Mouse (Mus musculus) urinary bladder, postnatal 25 days (tissue): ENCODE measurements at regions not wholly inside any gene's neighbourhood (a gene's known extent, or its start where the extent isn't known, plus 50 kb on each side); places are given as distances from the start of the nearest gene placed in this dataset.

Source experiments
- DNase-seq: peaks from one replicate; pipeline ENCODE4 v3.0.0; 2022; ENCODE audit warnings: low spot score

- DNase-seq: no peak
These were observed 253.5 kb upstream of the Kcnab2 start for GRCm38 (mm10) chr4:152731082-152731720.

- no peak for DNase-seq
These were observed 251.8 kb upstream of the Kcnab2 start for GRCm38 (mm10) chr4:152729421-152729820.

DNA sequence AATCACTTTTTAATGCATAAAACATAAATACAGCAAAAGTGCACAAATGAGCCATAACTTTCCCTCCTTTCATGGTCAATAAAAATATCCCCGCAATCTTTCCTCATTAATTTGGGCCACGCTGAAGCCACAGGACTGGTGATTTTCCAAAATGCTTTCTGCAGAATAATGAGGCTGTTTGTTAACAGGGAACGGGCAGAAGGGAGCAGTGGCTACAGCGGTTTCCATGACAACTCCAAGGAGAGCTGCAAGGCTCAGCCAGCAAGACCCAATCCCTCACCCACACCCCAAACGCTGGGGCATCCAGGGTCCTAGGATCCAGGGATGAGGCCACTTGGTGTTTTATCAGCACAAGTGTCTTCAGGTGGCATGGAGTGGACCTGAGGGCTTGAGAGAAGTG, 248.2 kb upstream of the Kcnab2 start:
- no peak for DNase-seq

DNA sequence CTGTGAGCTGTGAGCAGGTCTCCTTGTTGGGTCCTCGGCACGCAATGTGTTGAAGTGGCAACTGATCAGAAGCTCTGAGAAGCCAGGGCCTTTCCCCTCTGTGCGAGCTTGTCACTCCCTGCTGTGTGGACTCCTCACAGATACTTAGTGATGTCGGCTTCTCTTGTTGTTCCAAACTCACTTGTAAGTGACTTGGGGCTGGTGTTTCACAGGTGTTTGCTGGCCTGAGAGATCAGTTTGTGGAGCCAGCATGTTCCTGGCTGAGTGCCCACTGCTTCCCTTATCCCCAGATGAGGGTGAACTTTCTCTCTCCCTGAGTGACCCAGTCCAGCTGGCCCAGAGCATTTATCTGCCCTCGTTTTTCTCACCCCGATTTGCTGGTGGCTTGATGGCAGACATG, 247.8 kb upstream of the Kcnab2 start:
- DNase-seq: no peak

- no peak for DNase-seq
These were observed 247.1 kb upstream of the Kcnab2 start for GRCm38 (mm10) chr4:152724741-152725140.

DNA sequence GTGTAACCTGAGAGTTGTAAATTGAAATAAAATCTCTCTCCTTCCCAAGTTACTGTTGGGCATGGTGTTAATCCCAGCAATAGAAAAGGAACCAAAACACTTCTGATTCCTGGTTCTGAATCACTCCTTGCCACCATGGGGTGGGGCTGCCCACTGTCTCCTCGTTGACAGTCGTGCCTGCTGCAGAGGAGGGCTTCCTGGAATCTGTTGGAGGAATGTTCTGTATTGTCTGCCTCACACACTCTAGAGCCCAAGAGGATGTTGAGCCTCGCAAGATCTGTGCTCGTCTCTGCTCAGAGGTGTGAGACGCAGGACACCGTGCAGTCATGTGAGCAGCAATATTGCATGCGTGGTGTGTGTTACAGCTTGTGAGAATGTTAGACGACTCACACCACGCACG, 246.4 kb upstream of the Kcnab2 start:
- no peak for DNase-seq

- DNase-seq: no peak
These were observed 242.9 kb upstream of the Kcnab2 start for GRCm38 (mm10) chr4:152720528-152720927.

DNA sequence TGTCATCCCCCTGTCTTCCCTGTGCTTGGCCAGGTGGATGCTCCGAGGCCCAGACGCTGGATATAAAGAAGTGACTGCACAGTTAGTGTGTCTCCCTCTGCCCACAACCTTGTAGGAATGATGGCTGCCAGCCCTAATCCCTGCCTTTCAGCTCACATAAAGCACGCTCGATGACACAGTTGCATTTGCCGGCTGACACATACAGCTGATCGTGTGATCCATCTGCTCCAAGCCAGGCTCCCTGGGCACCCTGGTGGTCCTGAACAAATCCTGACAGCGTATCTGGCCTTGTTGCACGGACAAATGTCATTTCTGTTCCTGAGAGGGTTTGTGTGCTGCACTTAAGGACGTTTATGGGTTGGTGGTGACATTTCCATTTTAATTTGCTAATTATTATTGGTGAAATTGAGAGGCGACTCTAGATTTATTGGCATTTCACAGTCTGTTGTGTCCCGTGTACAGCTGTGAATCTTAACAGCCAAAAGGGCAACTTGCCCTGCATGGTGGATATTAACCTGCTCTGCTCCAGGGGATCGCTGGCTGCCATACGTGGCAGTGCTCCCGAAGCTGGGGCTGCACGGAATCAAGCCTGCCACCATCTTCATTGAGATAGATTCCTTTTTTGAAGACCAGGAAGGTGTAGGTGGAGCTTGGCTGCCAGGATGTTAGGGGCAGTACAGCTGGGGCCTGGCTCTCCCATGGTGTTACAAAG, 241.9 kb upstream of the Kcnab2 start:
- DNase-seq: no peak

GRCm38 (mm10) chr4:152710339-152710738, 232.7 kb upstream of the Kcnab2 start:
- no peak for DNase-seq

DNA sequence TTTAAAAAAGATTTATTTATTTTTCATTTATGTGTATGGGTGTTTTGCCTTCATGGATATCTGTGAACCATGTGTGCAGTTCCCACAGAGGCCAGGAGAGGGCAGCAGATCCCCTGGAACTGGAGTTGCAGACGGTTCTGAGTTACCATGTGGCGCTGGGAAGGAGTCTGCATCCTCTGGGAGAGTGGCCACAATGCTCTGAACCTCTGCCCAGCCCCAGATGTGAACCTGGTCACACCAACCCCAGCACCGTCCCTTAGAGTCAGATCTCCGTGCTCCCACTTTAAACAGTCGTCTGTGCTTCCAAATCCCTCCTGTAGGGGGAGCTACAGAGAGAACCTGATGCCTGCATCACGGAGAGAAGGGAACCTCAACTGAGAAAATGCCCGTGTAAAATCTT, 222.5 kb upstream of the Kcnab2 start:
- DNase-seq: no peak

DNA sequence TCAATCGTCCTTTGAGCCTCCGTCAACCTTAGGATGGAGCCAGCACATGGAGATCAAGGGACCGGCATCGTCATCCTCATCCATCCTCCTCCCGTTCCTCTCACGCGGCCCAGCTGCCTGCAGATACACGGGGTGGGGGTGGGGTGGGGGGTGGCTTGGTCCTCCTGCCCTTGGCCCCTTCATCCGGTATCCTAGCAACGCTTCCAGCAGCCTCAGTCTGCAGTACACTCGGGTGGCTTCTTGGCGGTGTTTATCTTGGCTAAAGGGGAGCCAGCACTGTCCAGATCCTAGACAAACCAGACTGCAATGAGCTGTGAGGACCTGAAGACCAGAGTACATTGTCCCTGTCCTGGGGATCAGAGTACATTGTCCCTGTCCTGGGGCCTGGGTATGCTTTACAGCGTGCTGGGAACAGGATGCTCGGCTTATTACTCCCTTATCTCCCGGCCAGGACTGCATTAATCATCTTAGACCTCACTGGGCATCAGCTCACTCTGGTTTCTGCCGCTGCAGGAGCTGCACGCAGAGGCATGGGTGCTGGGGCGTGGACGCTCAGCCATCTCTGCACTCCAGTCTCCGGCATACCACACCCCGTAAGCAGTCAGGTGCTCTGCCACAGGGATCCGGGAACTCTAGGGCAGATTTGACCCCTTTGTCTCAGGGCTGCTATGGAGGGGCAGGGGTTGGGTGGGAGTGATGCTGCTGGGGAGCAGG, 219.7 kb upstream of the Kcnab2 start:
- DNase-seq: no peak

- DNase-seq: no peak
These were observed 214.1 kb upstream of the Kcnab2 start for GRCm38 (mm10) chr4:152691735-152692134.

DNA sequence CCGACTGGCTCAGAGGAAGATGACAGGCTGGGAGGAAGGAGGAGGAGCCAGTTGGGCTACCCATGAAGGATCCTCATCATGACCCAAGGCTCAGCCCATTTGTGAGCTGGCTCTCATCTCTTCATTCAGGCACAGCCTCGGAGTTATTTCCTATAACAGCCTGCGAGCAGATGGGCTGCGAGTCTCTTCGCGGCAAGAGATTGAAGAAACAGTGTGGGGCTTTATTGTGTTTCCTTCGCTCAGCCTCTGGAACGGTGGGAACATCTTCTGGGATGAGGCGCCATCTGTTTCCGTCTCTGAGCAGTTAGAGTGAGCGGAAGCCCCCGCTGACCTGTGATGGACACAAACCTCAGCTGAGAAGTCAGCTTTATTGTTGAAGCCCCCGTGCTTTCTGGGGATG, 213.6 kb upstream of the Kcnab2 start:
- DNase-seq: no peak

DNA sequence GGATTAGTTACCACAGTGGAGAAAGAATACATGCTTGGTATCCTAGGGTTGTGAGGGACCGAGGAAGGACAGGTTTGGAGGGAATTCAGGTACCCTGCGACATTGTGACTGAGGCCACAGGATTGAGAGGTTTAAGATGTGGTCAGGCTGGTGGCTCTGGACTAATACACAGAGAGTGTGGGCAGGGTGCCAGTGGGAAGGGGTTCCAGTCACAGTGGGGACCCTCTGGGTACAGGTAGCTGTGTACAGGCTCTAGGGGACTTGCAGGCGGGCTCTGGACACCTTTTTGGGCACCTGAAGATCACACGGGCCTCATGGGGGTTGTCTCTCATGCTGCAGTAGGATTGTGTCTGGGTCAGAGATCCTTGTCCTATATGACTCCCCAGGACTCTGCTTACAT, 213.1 kb upstream of the Kcnab2 start:
- DNase-seq: no peak

DNA sequence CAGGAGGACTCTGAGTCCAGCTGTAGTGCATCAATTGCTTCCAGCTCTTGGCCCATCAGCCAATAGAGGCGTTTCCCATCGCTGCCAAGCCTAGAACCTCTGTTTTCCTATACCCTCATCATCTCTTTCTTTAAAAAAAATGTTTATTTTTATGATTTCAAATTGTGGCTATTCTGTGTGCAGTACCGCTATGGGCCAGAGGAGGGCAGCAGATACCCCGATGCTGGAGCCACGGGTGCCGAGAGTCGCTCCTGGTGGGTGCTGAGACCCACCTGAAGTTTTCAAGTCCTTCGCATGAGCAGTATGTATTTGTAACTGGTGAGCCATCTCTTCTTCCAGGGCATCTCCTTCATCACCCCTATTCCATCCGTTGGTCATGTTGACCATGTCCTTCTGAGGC, 212.2 kb upstream of the Kcnab2 start:
- no peak for DNase-seq

DNA sequence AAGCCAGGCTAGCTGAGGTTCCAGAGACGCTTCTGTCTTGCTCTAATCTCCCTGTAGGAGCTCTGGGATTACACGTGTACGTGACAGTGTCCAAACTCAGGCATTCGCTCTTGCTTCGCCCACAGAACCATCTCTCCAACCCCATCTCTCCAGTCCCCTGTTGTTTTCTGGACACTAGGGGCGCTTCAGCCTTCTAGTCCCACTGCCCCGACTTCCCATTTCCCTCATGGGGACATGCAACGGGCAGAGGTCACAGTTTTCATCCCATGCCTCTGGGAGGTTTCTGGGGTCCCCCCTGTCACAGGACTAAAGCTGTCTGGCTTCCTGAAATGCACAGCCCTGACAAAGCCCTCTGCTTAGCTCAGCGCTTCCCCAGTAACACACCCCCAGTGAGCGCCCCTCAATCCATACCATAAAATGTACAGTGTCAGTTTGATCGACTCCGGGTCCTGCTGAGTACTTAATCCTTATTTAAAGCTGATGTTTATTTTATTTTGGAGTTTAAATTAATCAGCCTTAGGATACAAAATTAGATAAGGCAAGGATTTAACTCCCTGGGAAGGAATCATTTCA, 208.9 kb upstream of the Kcnab2 start:
- no peak for DNase-seq

GRCm38 (mm10) chr4:152674140-152674539, 196.5 kb upstream of the Kcnab2 start:
- DNase-seq: no peak

GRCm38 (mm10) chr4:152663482-152663881, 185.8 kb upstream of the Kcnab2 start:
- DNase-seq: no peak

- DNase-seq: no peak
These were observed 185.4 kb upstream of the Kcnab2 start for GRCm38 (mm10) chr4:152663069-152663468.

GRCm38 (mm10) chr4:152662439-152662838, 184.8 kb upstream of the Kcnab2 start:
- no peak for DNase-seq

DNA sequence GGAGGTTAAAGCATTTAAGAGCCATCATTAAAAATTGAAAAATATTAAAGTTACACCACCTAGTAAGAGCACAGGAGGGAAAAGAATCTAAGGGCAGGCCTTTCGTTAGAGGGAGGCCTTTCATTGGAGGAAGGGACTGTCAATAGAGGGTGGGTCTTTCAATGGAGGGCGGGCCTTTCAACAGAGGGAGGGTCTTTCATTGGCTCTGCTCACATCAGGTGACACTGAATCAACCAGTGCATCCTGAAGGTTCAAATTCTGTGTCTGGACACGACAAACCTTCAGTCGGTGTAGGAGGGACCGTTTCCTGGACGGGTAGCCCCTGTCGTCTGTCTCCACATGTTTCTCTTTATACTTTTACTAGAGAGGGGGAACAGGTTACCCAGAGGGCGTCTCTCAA, 172.5 kb upstream of the Kcnab2 start:
- DNase-seq: no peak

- DNase-seq: no peak
These were observed 169.9 kb upstream of the Kcnab2 start for GRCm38 (mm10) chr4:152647620-152648019.

- DNase-seq: no peak
These were observed 169.4 kb upstream of the Kcnab2 start for GRCm38 (mm10) chr4:152647084-152647483.
